Mouse (Mus musculus): ENCODE results near the gene Osbpl9.

DNA sequence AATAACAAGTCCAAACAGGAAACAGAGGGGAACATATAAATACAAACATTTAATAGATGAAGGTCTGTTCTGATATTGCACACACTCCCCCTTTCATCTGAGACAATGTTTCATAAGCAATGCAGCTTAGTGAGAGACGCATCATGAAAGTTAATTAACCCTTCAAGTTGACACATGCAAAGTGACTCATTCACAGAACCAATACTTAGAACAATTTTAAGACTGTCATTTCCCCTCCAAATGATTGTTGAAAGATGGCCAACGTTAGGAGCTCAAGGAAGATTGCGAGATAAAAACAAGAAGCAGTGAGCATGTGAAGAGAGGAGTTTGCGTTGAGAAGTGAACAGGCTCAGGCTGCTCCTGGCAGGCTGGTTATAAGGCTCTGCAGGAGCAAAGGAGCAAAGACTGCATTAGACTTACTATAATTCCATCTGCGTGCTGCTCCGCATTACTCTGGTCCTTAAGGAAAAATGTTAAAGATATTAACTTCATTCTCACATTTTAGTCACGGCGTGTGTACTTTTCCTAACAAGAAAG, 110.8 kb downstream of the Osbpl9 start:
- TF ChIP-seq POLR2A (IDR thresholded peaks at IDR 0.05; ENCODE audit: insufficient read depth, low read depth, low read length) (no peak), CTCF (IDR thresholded peaks at IDR 0.05) (no peak)
